Mouse (Mus musculus) kidney, postnatal 0 days (tissue): ENCODE data around the gene Srgap2. TPM values are rescaled to one million over a fixed set of nuclear protein-coding genes. Genes with fewer than 3 reads are reported as not detected.

Source experiments
- ATAC-seq: fragments of 200-750 bp; cut with Nextera tagmentation; replicated peaks from 2 replicates; pipeline ENCODE4 v1.8.0; 2017; ENCODE audit warnings: low read depth, moderate number of reproducible peaks, moderate TSS enrichment, moderate library complexity; ENCODE audit not compliant: low FRiP score
- DNase-seq: peaks from one replicate; pipeline ENCODE4 v3.0.0-alpha.2; 2016; ENCODE audit warnings: low spot score
- H3K27ac ChIP-seq: fragments of 300-500 bp; sonication (generic); 2 replicates; pipeline ENCODE4 v1.5.1; 2014; ENCODE audit warnings: mild to moderate bottlenecking
- H3K27me3 ChIP-seq: fragments of 300-500 bp; sonication (generic); 2 replicates; pipeline ENCODE4 v1.6.1; 2014; ENCODE audit warnings: low read length, mixed read lengths; ENCODE audit not compliant: insufficient read depth
- H3K36me3 ChIP-seq: fragments of 300-500 bp; sonication (generic); 2 replicates; pipeline ENCODE4 v1.6.1; 2014; ENCODE audit warnings: low read length, mixed read lengths; ENCODE audit not compliant: insufficient read depth
- H3K4me1 ChIP-seq: fragments of 300-500 bp; sonication (generic); replicated peaks from 2 replicates; pipeline ENCODE4 v1.6.1; 2014; ENCODE audit warnings: antibody characterized with exemption, low read length, mixed read lengths; ENCODE audit not compliant: insufficient read depth
- H3K4me2 ChIP-seq: fragments of 300-500 bp; sonication (generic); 2 replicates; pipeline ENCODE4 v1.6.1; 2014; ENCODE audit warnings: mild to moderate bottlenecking, low read length, moderate library complexity, mixed read lengths
- H3K4me3 ChIP-seq: fragments of 300-500 bp; sonication (generic); replicated peaks from 2 replicates; pipeline ENCODE4 v1.5.1; 2014; ENCODE audit warnings: low read depth, low read length
- H3K9ac ChIP-seq: fragments of 300-500 bp; sonication (generic); 2 replicates; pipeline ENCODE4 v1.6.1; 2014; ENCODE audit warnings: low read depth, low read length
- H3K9me3 ChIP-seq: fragments of 300-500 bp; sonication (generic); replicated peaks from 2 replicates; pipeline ENCODE4 v1.6.1; 2016; ENCODE audit warnings: low read length, inconsistent platforms, mixed read lengths
- CTCF ChIP-seq: IDR thresholded peaks from 2 replicates; pipeline ENCODE4 v1.5.1; 2016; ENCODE audit warnings: antibody characterized with exemption, low read depth, mild to moderate bottlenecking, moderate library complexity
- WGBS: fragments of 180-500 bp; shearing (Covaris S2); extraction: QIAGEN DNeasy Blood & Tissue Kit; methylation state at CpG from one replicate; pipeline ENCODE4 v1.1.7; 2014; 5-methylcytosine and 5-hydroxymethylcytosine counted together
- polyA plus RNA-seq: library from polyadenylated mRNA; unstranded; fragments of >200 nt; fragmentation: Nextera tagmentation; extraction: Ambion mirVana; gene quantifications from 2 replicates; pipeline ENCODE4 v1.2.1, GENCODE M21; 2015

Srgap2 gene
- polyA plus RNA-seq, 1 experiment from 2014 or later = 6.9 TPM

DNA sequence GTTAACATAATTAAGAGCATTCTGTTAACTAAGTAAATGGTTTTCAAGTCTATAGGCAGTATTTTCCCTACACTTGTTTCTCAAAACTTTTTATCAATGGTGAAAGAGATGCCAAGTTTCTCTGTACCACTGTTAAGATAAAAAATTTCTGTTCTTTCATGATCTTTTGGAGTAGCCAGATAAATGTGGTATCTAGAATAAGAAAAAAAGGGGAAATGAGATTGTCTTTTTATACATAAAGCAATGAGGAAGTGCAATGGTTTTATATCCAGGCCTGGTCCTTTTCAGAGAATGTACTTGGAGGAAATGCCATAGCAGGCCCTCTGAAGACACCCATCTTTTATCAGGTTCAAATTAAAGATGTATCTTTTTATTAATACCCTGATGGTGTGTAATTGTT, 45.8 kb downstream of the Srgap2 start:
- no peak for ATAC-seq
- no peak overlapping the region for H3K4me3 ChIP-seq
- TF ChIP-seq CTCF = no peak
- H3K27ac ChIP-seq = no peak overlapping the region
- no peak for DNase-seq
- no peaks in the 10 kb centered on the region for H3K9me3 ChIP-seq
- H3K4me2 ChIP-seq = no peak overlapping the region
- no peaks in the 10 kb centered on the region for H3K36me3 ChIP-seq
- peaks cover 5% of the 10 kb centered on the region; the same call in 1 of the 2 replicates for H3K4me1 ChIP-seq
- H3K9ac ChIP-seq = no peak overlapping the region
- no peaks in the 10 kb centered on the region for H3K27me3 ChIP-seq

- no peaks in the 10 kb centered on the region for H3K4me1 ChIP-seq
- no peaks in the 10 kb centered on the region for H3K36me3 ChIP-seq
- no peaks in the 10 kb centered on the region for H3K9me3 ChIP-seq
- no peak for TF ChIP-seq CTCF
- ATAC-seq = peak; percentile 65; the same call in 1 of the 2 replicates
- no peak overlapping the region for H3K27ac ChIP-seq
- no peak overlapping the region for H3K9ac ChIP-seq
- H3K27me3 ChIP-seq = no peaks in the 10 kb centered on the region
- H3K4me3 ChIP-seq = no peak overlapping the region
- DNase-seq = peak; percentile 40
- H3K4me2 ChIP-seq = no peak overlapping the region
- WGBS = 54% methylated on average over 2 of the region's 2 CpGs
These were observed 48.3 kb downstream of the Srgap2 start for GRCm38 (mm10) chr1:131478770-131479305.

DNA sequence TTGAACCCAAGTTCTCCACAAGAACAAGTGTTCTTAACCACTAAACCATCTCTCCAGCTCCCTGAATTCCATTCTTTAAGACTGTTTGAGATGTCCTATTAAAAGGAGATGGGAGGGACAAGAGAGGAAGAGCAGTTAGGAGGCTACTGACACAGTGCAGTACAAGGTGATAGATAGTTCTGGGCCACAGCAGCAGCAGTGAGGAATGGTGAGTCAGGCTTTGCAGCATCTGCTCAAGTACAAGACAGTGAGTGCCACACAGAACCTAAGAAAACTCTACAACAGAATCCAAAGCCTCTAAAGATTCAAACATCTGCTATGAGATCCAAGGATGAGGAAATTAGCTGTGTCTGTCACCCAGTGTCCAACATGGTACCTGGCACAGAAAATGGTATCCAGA, 51.8 kb downstream of the Srgap2 start:
- no peak overlapping the region for H3K9ac ChIP-seq
- H3K36me3 ChIP-seq = no peaks in the 10 kb centered on the region
- H3K4me3 ChIP-seq = no peak overlapping the region
- H3K9me3 ChIP-seq = no peaks in the 10 kb centered on the region
- DNase-seq = no peak
- H3K4me1 ChIP-seq = no peaks in the 10 kb centered on the region
- no peak for ATAC-seq
- no peak overlapping the region for H3K27ac ChIP-seq
- H3K4me2 ChIP-seq = no peak overlapping the region
- H3K27me3 ChIP-seq = no peaks in the 10 kb centered on the region
- no peak for TF ChIP-seq CTCF

DNA sequence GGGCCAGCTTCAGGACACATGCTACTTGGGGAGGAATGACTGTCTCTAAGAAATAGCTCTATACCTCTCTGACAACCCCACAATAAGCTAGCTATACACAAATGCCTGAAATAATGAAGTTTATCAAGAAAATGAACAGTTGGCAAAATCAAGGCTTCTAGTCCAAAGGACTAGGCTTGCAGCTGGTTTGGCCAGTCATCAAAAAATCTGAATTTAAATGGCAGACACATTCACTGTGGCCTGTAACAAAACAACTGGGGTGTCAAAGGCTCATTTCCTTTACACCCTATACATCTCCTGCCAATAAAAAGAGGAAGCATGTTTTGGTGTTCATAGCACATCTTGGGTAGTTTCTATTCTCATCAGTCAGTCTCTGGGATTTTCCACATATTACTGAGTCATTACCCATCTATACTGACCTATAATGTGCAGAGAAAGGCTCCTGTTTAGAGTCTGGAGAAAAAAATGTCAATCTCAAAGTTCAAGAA, 53.5 kb downstream of the Srgap2 start:
- Histone ChIP-seq H3K36me3 (no peaks in the 10 kb centered on the region), H3K4me3 (no peak overlapping the region), H3K27me3 (no peaks in the 10 kb centered on the region), H3K27ac (no peak overlapping the region), H3K9me3 (no peaks in the 10 kb centered on the region), H3K4me2 (no peak overlapping the region), H3K4me1 (no peaks in the 10 kb centered on the region), H3K9ac (no peak overlapping the region)
- no peak for DNase-seq
- TF ChIP-seq CTCF = no peak
- no peak for ATAC-seq

DNA sequence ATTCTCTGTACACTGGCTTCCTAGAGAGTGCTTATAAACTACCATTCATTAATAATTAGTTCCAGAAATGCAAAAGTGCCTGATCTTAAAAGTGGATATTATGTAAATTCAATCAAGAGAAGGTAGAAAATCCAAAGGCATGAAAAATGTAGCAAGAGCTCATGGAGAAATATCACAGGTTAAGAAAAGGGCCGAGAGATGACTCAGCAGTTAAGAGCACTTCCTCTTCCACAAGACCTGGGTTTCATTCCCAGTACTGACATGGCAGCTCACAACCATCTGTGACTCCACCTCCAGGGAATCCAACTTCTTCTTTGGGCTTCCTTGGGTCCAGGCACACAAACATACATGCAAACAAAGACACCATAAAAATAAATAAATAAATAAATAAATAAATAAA, 56.6 kb downstream of the Srgap2 start:
- no peaks in the 10 kb centered on the region for H3K36me3 ChIP-seq
- no peaks in the 10 kb centered on the region for H3K27me3 ChIP-seq
- DNase-seq (no peak), ATAC-seq (no peak)
- WGBS = 93% methylated on average over 1 of the region's 1 CpGs
- H3K9me3 ChIP-seq = no peaks in the 10 kb centered on the region
- H3K27ac ChIP-seq = no peak overlapping the region
- H3K4me1 ChIP-seq = no peaks in the 10 kb centered on the region
- H3K4me2 ChIP-seq = no peak overlapping the region
- H3K4me3 ChIP-seq = no peak overlapping the region
- no peak overlapping the region for H3K9ac ChIP-seq
- TF ChIP-seq CTCF = no peak

GRCm38 (mm10) chr1:131465855-131466254, 61.3 kb downstream of the Srgap2 start:
- no peak for TF ChIP-seq CTCF
- no peaks in the 10 kb centered on the region for H3K36me3 ChIP-seq
- 71% methylated on average over 4 of the region's 4 CpGs for WGBS
- no peaks in the 10 kb centered on the region for H3K9me3 ChIP-seq
- H3K4me2 ChIP-seq = no peak overlapping the region
- H3K27me3 ChIP-seq = no peaks in the 10 kb centered on the region
- no peaks in the 10 kb centered on the region for H3K4me1 ChIP-seq
- DNase-seq (peak; percentile 35), ATAC-seq (no peak)
- no peak overlapping the region for H3K27ac ChIP-seq
- no peak overlapping the region for H3K4me3 ChIP-seq
- H3K9ac ChIP-seq = no peak overlapping the region

- no peak for TF ChIP-seq CTCF
- H3K27me3 ChIP-seq = no peaks in the 10 kb centered on the region
- H3K4me2 ChIP-seq = no peak overlapping the region
- H3K9me3 ChIP-seq = no peaks in the 10 kb centered on the region
- no peak overlapping the region for H3K4me3 ChIP-seq
- no peaks in the 10 kb centered on the region for H3K36me3 ChIP-seq
- ATAC-seq (no peak), DNase-seq (no peak)
- H3K27ac ChIP-seq = no peak overlapping the region
- WGBS = 89% methylated on average over 6 of the region's 6 CpGs
- H3K4me1 ChIP-seq = no peaks in the 10 kb centered on the region
- H3K9ac ChIP-seq = no peak overlapping the region
These were observed 63.1 kb downstream of the Srgap2 start for GRCm38 (mm10) chr1:131463953-131464627.
